Mouse (Mus musculus): Measurements from ENCODE around the gene 1700061G19Rik. TPM values are rescaled to one million over a fixed set of nuclear protein-coding genes. Genes with fewer than 3 reads are reported as not detected.

1700061G19Rik gene
- 0.44 TPM in 1 of 2 replicates, not detected in the other for total RNA-seq (2017)

DNA sequence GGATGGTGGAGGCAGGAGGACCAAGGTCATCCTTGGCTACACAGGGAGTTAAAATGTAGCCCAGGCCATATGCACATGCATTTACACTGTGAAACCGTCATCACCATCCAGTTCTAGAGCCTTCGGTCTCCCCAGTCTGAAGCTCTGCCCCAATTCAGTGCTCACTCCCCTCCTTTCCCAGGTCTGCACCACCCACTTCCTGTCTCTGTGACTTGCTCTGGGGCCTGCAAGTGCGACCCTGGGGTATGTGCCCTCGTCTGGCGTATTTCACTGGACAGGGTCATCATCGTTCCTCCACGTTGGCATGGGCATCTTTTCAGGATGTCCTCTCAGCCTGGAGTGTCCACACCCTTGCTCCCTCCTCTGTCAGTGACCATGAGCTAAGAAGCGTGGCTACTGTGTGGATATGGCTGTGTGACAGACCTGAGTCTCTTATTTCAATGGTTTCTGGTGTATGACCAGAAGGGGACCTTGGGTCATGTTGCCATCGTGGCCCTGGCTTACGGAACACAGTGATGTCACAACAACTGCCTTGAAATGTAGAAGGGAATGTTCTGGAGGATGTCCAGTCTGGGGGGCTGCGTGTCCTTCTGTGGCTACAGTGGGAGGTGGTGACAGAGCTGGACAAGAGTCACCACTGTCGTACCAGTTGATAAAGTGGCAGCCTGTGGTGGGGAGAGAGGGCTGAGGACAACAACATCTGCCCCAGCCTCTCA lies at the start of gene 1700061G19Rik:
Gene 1700061G19Rik (plus strand): TSS at position 542 of the 716 bp plus-strand sequence.
- ATAC-seq (replicated peaks in 1 of 2; ENCODE audit: insufficient read depth in 1 of 2, low FRiP score in 2 of 2, low TSS enrichment in 1 of 2, low read depth in 1 of 2, poor library complexity in 2 of 2, severe bottlenecking in 2 of 2), result no peak

DNA sequence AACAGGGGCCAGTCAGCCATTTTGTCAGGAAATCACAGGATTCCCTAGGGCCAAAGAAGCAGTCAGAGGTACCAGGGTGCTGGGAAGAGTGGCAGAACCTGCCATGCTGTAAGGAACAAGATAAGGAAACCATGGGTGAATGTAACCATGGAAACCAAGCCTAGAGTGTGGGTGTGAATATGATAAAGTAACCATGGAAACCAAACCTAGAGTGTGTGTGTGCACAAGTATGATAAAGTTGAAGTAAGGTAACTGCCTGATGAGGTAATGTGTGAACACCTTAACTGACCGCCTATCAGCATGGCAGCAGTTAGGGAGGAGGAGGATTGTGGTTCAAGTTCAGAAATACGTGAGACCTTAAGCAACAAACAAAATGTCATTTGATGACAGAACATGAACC lies 48.6 kb upstream of the 1700061G19Rik start:
- peak; percentile 4 to 26; a peak in 3 of 4 replicates for ATAC-seq (replicated peaks in 1 of 2; ENCODE audit: insufficient read depth in 1 of 2, low FRiP score in 2 of 2, low TSS enrichment in 1 of 2, low read depth in 1 of 2, poor library complexity in 2 of 2, severe bottlenecking in 2 of 2)

DNA sequence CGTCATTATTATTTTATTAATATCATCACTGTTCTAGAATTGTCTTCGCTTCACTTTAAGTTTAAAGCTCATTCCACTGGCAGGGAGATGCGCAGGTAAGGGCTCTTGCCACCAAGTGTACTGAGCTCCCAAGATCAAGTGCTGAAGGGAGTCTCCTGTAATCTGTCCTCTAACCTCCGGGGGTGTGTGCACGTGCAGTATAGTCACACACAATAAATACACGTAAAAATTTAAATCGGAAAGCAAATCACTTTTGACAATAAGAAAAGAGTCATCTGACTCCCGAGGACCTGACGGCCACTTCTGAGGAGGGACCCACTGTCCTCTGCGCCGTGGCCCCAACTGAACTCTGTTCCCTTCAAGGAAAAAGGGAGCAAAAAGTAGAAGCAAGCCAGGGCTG lies 46.1 kb upstream of the 1700061G19Rik start:
- ATAC-seq (replicated peaks in 1 of 2; ENCODE audit: insufficient read depth in 1 of 2, low FRiP score in 2 of 2, low TSS enrichment in 1 of 2, low read depth in 1 of 2, poor library complexity in 2 of 2, severe bottlenecking in 2 of 2), result no peak

DNA sequence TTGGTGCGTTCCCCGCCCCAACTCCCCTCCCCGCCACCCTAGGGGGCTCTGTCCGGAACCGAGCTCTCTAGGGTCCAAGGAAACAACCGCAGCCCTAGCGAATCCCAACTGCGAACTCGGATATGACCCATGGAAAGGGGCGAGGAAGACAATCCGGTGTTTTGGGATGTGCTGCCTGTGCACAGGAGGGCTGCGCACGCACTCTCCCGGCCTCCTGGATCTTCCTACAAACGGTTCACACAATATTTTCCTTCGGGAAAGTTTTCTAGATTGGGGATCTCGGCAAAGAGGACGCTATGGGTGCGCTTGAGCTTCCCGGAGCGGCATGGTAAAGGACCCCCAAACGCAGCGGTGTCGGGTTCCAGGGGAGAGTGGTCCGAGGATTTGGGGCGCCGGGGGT lies 45.5 kb upstream of the 1700061G19Rik start:
- no peak for ATAC-seq (replicated peaks in 1 of 2; ENCODE audit: insufficient read depth in 1 of 2, low FRiP score in 2 of 2, low TSS enrichment in 1 of 2, low read depth in 1 of 2, poor library complexity in 2 of 2, severe bottlenecking in 2 of 2)

DNA sequence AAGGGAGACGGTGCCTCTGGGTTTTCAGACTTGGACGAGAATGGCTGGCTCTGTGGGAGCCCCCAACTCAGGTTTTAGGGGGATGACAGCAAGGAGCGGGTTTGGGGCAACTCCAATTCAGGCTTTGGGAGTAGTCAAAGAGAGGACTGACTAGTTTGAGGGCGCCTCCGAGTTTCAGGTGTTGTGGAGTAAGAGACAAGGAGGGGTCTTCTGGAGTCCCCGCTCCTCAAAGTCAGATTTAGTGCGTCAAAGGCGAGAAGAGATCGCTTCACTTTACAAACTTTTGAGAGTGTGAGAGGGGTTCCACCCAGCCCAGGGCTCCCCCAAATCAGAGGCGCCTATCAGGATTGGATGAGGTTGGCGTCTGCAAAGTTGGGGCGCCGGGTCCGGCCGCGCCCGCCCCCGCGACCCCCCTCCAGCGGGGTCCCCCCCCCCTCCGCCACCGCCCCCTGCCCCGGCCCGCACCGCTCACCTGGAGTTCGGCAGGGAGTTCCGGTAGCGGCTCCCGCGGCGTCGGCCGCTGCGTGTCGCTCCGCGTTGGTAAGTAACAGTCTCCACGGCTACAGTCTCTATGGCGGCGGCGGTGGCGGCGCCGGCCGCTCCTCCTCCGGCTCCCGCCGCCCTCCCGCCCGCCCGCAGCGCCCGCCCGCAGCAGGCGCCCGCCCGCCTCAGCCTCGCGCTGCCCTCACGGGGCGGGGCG lies 44.7 kb upstream of the 1700061G19Rik start, which contains the start of gene Rfx2:
Gene Rfx2 (minus strand): TSS at position 603 of the 700 bp plus-strand sequence.
- ATAC-seq (replicated peaks in 1 of 2; ENCODE audit: insufficient read depth in 1 of 2, low FRiP score in 2 of 2, low TSS enrichment in 1 of 2, low read depth in 1 of 2, poor library complexity in 2 of 2, severe bottlenecking in 2 of 2), result peak in 1 of 2 experiments; percentile 11; a peak in 1 of 4 replicates

DNA sequence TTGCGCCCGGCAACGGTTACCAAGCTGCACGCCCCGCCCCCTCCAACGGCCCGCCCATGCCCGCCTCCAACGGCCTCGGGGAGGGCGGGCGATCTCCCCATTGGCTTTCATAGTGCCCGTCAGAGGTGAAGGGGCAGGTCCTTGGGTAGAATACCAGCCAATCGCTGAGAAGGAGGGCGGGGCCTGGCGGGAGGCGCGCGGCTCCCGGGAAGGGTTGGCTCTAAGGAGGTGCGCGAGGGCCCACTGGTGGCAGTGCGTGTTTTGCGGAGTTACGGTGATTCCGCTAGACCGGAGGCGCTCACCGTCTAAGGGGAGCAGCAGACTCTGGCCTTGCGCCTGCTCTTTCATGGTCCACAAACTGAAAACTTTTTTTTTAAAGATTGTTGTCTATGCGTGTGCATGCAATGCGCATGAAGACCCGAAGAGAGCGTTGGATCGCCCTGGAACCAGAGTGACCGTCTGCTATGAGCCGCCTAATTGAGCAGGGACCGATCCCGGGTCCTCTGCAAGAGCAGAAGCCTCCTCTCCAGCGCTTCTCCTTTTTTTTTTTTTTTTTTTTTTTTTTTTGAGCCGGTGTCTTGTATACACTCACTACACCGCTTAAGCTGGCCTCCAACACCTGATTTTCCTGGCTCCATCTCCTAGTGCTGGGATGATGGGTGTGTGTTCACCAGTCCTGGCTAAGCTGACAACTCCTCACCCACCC lies 44.0 kb upstream of the 1700061G19Rik start:
- peak; percentile 96 for ATAC-seq (replicated peaks in 1 of 2; ENCODE audit: insufficient read depth in 1 of 2, low FRiP score in 2 of 2, low TSS enrichment in 1 of 2, low read depth in 1 of 2, poor library complexity in 2 of 2, severe bottlenecking in 2 of 2)

DNA sequence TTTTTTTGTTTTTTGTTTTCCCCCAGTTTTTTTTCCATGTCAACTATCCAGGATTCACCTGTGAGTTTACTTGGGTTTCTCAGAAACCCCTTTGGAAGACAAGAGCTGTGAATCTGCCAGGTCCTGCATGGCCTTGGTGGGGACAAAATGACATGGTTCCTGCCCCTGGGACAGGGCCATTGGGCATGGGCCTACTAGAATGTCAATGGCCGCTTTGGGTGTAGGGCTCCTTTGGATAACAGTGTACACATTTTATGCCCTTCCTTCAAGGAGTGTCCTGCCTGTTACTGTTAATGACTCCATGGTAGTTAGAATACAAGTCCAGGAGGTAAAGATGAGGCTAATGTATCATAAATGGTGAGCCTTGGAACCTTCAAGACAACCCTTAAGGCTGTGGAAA lies 42.4 kb upstream of the 1700061G19Rik start:
- no peak for ATAC-seq (replicated peaks in 1 of 2; ENCODE audit: insufficient read depth in 1 of 2, low FRiP score in 2 of 2, low TSS enrichment in 1 of 2, low read depth in 1 of 2, poor library complexity in 2 of 2, severe bottlenecking in 2 of 2)

DNA sequence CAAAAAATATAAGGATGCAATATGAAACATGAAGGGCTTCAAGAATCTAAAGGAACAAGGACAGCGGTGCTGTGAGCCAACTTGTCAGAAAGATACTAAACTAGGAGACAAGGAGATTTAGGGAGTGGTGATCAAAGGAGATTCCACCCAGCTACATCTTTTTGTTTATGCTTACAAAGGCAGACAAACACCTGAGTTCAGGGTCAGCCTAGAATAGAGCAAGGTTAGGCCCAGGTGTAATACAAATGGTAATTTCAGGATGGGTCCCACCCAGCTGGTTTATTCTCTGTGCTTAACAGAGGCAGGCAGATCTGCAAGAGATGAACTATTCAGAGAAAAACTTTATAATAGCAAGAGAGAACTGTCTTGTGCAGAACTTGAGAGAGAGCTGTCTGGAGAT lies 41.9 kb upstream of the 1700061G19Rik start:
- ATAC-seq (replicated peaks in 1 of 2; ENCODE audit: insufficient read depth in 1 of 2, low FRiP score in 2 of 2, low TSS enrichment in 1 of 2, low read depth in 1 of 2, poor library complexity in 2 of 2, severe bottlenecking in 2 of 2), result no peak

DNA sequence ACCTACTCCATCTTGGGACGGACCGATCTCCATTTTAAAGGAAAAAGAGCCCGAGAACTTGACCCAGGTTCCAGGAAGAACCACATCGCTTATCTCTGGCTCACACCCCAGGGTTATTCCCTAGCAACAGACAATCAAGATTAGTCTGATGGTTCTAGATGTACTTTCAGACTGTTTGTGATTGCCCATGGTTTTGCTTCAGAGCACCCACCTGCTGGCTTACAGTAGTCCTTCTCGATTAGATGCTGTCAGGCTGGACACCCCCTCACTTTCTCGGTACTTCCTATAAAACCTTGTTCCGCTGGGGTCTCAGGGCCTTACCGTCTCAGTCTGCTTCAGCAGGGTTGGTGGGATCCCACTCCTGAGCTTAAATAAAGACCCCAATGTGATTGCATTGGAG lies 38.9 kb upstream of the 1700061G19Rik start:
- ATAC-seq (replicated peaks in 1 of 2; ENCODE audit: insufficient read depth in 1 of 2, low FRiP score in 2 of 2, low TSS enrichment in 1 of 2, low read depth in 1 of 2, poor library complexity in 2 of 2, severe bottlenecking in 2 of 2), result no peak

DNA sequence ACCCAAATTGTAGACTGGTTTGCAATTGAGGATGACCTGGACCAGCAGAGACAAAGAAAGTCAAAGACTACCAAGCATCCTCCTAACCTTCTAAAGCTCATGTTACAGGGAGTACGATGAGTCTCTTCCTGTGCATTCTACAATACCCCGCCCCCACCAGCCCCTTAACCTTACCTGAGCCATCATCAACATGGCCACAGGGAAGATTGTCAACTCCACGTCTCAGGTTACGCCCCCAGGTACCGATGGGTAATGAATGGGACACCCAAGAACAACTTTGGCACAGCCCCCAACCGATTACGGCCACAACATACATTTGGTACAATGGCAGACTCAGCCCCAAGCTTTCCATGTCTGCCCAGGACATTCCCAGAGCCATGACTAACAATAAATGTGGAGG lies 34.8 kb upstream of the 1700061G19Rik start:
- no peak for ATAC-seq (replicated peaks in 1 of 2; ENCODE audit: insufficient read depth in 1 of 2, low FRiP score in 2 of 2, low TSS enrichment in 1 of 2, low read depth in 1 of 2, poor library complexity in 2 of 2, severe bottlenecking in 2 of 2)

DNA sequence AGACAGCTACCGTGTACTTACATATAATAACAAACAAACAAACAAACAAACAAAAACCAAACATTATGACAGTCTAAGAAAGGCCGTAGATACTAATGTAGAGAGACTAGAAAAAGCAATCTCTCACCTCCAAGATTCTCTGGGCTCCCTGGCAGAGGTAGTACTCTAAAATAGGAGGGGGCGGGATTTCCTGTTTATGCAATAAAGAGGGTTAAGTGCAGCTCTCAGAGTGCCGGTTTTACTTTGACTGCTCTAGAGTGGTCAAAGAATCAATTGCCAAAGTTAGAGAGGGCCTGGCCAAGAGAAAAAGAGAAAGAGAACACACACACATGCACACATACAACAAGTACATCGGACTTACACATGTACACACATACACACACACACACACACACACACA lies 33.1 kb upstream of the 1700061G19Rik start:
- ATAC-seq (replicated peaks in 1 of 2; ENCODE audit: insufficient read depth in 1 of 2, low FRiP score in 2 of 2, low TSS enrichment in 1 of 2, low read depth in 1 of 2, poor library complexity in 2 of 2, severe bottlenecking in 2 of 2), result 0 out of 4 replicates have a peak, but pooled peaks of 1 of the 2 experiments have one; percentile 31

DNA sequence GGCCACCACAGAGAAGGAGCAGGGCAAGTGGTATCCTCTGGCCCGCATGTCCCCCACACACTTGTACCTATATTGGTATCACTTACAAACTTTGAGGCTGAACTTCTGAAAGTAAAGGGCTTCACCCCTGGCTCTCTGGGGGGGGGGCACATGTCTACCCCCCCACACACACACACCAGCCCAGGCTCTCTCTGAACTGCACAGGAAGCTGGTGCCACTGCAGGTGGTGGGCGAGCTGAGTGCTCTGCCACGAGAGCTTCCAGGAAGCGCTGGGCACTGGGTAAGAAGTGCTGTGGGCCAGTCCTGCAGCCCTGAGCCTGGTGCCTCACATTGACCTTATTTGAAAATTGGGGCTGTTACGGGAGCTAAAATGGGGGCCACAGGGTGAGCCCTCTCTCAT lies 31.6 kb upstream of the 1700061G19Rik start:
- peak; percentile 43 to 57 for ATAC-seq (replicated peaks in 1 of 2; ENCODE audit: insufficient read depth in 1 of 2, low FRiP score in 2 of 2, low TSS enrichment in 1 of 2, low read depth in 1 of 2, poor library complexity in 2 of 2, severe bottlenecking in 2 of 2)

DNA sequence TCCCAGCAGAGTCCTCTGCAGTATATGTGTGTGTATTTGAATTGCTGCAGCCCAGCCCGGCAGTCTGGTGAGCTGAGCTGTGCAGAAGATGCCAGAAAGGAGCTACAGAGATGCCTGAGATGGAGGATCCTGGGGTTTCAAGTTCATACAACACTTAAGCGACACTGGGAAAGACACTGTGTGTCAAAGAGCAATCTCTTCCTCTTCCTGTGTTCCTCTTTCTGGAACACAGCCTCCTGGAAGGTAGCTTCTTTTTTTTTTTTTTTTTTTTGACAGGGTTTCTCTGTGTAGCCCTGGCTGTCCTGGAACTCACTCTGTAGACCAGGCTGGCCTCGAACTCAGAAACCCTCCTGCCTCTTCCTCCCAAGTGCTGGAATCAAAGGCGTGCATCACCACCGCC lies 26.5 kb upstream of the 1700061G19Rik start:
- no peak for ATAC-seq (replicated peaks in 1 of 2; ENCODE audit: insufficient read depth in 1 of 2, low FRiP score in 2 of 2, low TSS enrichment in 1 of 2, low read depth in 1 of 2, poor library complexity in 2 of 2, severe bottlenecking in 2 of 2)

DNA sequence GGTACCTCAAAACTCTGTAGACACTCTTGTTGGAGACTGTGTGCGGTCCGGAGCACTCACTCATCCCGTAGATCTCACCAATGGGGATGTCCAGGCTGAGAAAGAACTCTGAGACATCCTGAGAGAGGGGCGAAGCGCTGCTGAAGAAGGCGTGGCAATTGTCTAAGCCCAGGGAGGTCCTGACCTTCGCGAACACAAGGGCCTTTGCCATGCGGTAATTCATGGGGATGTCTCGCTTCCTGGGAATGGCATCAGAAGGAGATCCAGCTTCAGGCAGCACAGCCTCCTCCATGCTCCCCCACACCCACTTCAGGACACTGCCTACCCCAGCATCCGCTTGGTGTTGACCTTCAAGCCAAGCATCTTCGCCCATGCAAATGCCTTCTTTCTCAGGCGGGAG lies 25.6 kb upstream of the 1700061G19Rik start:
- no peak for ATAC-seq (replicated peaks in 1 of 2; ENCODE audit: insufficient read depth in 1 of 2, low FRiP score in 2 of 2, low TSS enrichment in 1 of 2, low read depth in 1 of 2, poor library complexity in 2 of 2, severe bottlenecking in 2 of 2)

DNA sequence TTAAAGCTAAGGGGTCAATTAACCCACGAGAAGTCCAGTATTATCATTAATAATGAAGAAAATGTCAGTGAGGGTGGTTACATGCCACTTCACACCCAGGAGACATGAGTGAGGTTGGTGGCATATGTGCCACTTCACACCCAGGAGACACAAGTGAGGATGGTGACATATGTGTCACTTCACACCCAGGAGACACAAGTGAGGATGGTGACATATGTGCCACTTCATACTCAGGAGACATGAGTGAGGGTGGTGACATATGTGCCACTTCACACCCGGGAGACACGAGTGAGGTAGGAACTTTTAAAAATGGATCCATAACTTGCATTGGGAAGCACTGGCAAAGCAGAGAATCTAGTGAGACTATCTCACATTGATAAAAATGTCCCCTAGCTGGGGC lies 24.1 kb upstream of the 1700061G19Rik start:
- no peak for ATAC-seq (replicated peaks in 1 of 2; ENCODE audit: insufficient read depth in 1 of 2, low FRiP score in 2 of 2, low TSS enrichment in 1 of 2, low read depth in 1 of 2, poor library complexity in 2 of 2, severe bottlenecking in 2 of 2)

DNA sequence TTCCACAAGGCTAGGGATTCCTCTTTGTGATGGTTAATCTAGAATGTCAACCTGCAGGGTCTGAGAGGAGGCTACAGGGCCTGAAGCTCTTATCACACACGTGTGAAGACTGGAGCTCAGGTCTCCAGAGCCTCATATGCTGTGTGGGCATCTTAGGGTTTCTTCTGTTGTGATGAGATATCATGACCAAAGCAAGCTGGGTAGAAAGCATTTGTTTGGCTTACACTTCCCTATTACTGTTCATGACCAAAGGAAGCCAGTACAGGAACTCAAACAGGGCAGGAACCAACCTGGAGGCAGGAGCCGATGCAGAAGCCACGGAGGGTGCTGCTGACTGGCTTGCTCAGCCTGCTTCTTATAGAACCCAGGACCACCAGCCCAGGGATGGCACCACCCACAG lies 19.9 kb upstream of the 1700061G19Rik start:
- ATAC-seq (replicated peaks in 1 of 2; ENCODE audit: insufficient read depth in 1 of 2, low FRiP score in 2 of 2, low TSS enrichment in 1 of 2, low read depth in 1 of 2, poor library complexity in 2 of 2, severe bottlenecking in 2 of 2), result peak; percentile 6 to 43; a peak in 3 of 4 replicates

DNA sequence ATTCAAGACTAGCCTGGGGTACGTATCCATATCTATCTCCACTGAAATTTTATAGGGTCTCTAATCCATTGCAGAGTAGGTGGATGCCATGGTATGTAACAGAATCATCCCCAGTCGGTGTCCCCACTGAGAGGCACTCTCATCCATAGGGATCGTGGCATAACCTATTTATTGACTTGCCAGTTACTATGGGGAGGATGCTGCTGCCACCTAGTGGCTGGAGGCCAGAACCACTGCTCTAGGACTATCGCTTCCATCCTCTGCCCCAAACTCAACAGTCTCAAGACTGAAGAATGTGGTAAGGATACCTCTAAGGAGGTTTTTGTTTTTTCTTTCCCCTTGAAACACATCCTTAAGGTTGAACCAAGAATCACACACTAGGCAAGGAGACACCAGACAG lies 17.1 kb upstream of the 1700061G19Rik start:
- ATAC-seq (replicated peaks in 1 of 2; ENCODE audit: insufficient read depth in 1 of 2, low FRiP score in 2 of 2, low TSS enrichment in 1 of 2, low read depth in 1 of 2, poor library complexity in 2 of 2, severe bottlenecking in 2 of 2), result no peak; a peak in 1 of 4 replicates

DNA sequence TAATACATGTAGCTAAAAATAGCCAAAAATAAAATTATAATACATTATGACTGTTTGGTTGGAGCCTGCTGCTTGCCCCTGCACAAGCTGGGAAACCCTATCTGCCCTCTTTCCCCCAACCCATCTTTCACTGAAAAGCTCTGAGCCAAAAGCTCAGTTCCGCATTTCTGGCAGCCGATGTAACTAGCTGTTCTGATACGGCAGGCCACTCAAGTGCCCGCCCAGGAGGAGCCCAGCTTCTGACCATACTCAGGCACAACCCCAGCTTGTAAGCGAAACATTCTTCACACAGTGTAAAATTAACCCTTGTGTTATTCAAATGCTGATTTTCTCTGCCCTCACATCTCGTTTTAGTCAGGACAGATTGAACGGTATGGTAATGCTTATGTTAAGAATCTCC lies 16.4 kb upstream of the 1700061G19Rik start:
- peak; percentile 51 to 58 for ATAC-seq (replicated peaks in 1 of 2; ENCODE audit: insufficient read depth in 1 of 2, low FRiP score in 2 of 2, low TSS enrichment in 1 of 2, low read depth in 1 of 2, poor library complexity in 2 of 2, severe bottlenecking in 2 of 2)

Measured in hematopoietic stem cell, adult 5-6 weeks (primary cell).